Comparison of ENCODE assay signal across 29 mouse cellular contexts in the genomic region with DNA sequence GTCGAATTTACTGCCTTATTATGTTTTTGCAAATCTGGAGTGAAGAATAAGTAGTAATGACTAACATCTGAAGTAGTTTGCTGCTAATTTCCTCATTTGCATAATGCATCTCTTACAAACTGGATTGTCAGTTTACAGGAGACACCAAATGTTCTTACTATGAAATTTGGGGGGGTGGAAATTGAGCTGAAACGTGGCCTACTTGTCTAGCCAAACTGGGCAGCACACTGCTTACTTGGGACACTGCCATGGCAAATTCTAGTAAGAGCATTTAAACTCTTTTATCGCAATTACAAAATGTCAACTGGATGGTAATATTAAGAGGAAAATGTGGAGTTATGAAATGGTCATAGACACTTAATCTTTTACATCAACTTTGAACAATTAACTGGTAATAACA. TPM values are rescaled to one million over a fixed set of nuclear protein-coding genes. Genes with fewer than 3 reads are reported as not detected.
DNase-seq lines count a peak whose midpoint lies in the region; ATAC-seq and TF ChIP-seq lines count a peak whose summit lies in the region.
"Had no signal": no experiment of that assay in that cellular context is flagged by ENCODE, and none has a peak within 500 bp of the region (broad histone marks: within the 10 kb centered on the region; RNA-seq: fewer than 3 reads in every experiment).

No protein-coding gene starts in this region.

- TF ChIP-seq POLR2A in brain, embryonic 14.5 days (IDR thresholded peaks at IDR 0.05; ENCODE audit: borderline replicate concordance, extremely low read depth, insufficient read depth, insufficient read length, poor library complexity, severe bottlenecking): no peak

- H3K4me3 ChIP-seq in forebrain, embryonic 15.5 days: no peak overlapping the region
- no peak overlapping the region for H3K4me3 ChIP-seq in forebrain, embryonic 12.5 days (replicated peaks)
- no peak overlapping the region for H3K4me3 ChIP-seq in layer of hippocampus, adult 2 months
- H3K4me3 ChIP-seq in kidney, embryonic 14.5 days (ENCODE audit: low read length): no peak overlapping the region
- H3K4me3 ChIP-seq: embryonic facial prominence, embryonic 12.5 days; embryonic facial prominence, embryonic 15.5 days; hindbrain, embryonic 10.5 days; hindbrain, embryonic 13.5 days; intestine, embryonic 15.5 days had no signal

- peak; percentile 10 to 19 for DNase-seq in layer of hippocampus, adult 2 months (ENCODE audit: low spot score in 2 of 2)
- DNase-seq in layer of hippocampus, adult 8-10 months (ENCODE audit: low spot score in 2 of 2): no peak
- peak; percentile 59 for DNase-seq in brain, embryonic 14.5 days (ENCODE audit: low read depth)
- DNase-seq in telencephalon, adult 2 months (ENCODE audit: low read depth, low spot score): peak; percentile 4
- DNase-seq: adrenal gland, adult 2 months; adrenal gland, postnatal 14 days; cerebellum, adult 11 months; cerebellum, adult 2 months; cerebellum, adult 9-11 months; cerebellum, postnatal 25 days; gastrocnemius, postnatal 10 days; gastrocnemius, postnatal 36 days; heart, postnatal 36 days; kidney, adult 11 months had no signal

- H3K9me3 ChIP-seq in forebrain, embryonic 15.5 days: no peaks in the 10 kb centered on the region
- no peaks in the 10 kb centered on the region for H3K9me3 ChIP-seq in forebrain, embryonic 12.5 days
- H3K9me3 ChIP-seq in kidney, embryonic 14.5 days (ENCODE audit: control insufficient read depth, low read length): no peaks in the 10 kb centered on the region
- H3K9me3 ChIP-seq: embryonic facial prominence, embryonic 12.5 days; embryonic facial prominence, embryonic 15.5 days; hindbrain, embryonic 10.5 days; hindbrain, embryonic 13.5 days; intestine, embryonic 15.5 days had no signal

- no peak overlapping the region for H3K9ac ChIP-seq in forebrain, embryonic 15.5 days (replicated peaks)
- no peak overlapping the region for H3K9ac ChIP-seq in forebrain, embryonic 12.5 days
- H3K9ac ChIP-seq in kidney, embryonic 14.5 days (ENCODE audit: low read depth, low read length): no peak overlapping the region
- H3K9ac ChIP-seq: embryonic facial prominence, embryonic 12.5 days; embryonic facial prominence, embryonic 15.5 days; hindbrain, embryonic 13.5 days; intestine, embryonic 15.5 days had no signal

- H3K27ac ChIP-seq in forebrain, embryonic 15.5 days (replicated peaks): no peak overlapping the region
- H3K27ac ChIP-seq in forebrain, embryonic 12.5 days: no peak overlapping the region
- no peak overlapping the region for H3K27ac ChIP-seq in layer of hippocampus, adult 2 months
- no peak overlapping the region for H3K27ac ChIP-seq in kidney, embryonic 14.5 days (ENCODE audit: low read depth, low read length)
- H3K27ac ChIP-seq: embryonic facial prominence, embryonic 12.5 days; embryonic facial prominence, embryonic 15.5 days; hindbrain, embryonic 10.5 days; hindbrain, embryonic 13.5 days; intestine, embryonic 15.5 days had no signal

- no peaks in the 10 kb centered on the region for H3K27me3 ChIP-seq in forebrain, embryonic 15.5 days
- H3K27me3 ChIP-seq in forebrain, embryonic 12.5 days: no peaks in the 10 kb centered on the region
- H3K27me3 ChIP-seq in kidney, embryonic 14.5 days (ENCODE audit: control insufficient read depth, insufficient read depth, low read length): no peaks in the 10 kb centered on the region
- H3K27me3 ChIP-seq: embryonic facial prominence, embryonic 12.5 days; embryonic facial prominence, embryonic 15.5 days; hindbrain, embryonic 13.5 days; intestine, embryonic 15.5 days had no signal

- H3K4me2 ChIP-seq in forebrain, embryonic 15.5 days (replicated peaks): no peak overlapping the region
- no peak overlapping the region for H3K4me2 ChIP-seq in forebrain, embryonic 12.5 days
- H3K4me2 ChIP-seq in kidney, embryonic 14.5 days (replicated peaks; ENCODE audit: low read depth, low read length): no peak overlapping the region
- H3K4me2 ChIP-seq: embryonic facial prominence, embryonic 12.5 days; embryonic facial prominence, embryonic 15.5 days; heart, embryonic 11.5 days; hindbrain, embryonic 13.5 days; intestine, embryonic 15.5 days had no signal

- 52% methylated on average over 3 of the region's 3 CpGs for WGBS in forebrain, embryonic 15.5 days
- 81% methylated on average over 3 of the region's 3 CpGs for WGBS in forebrain, embryonic 12.5 days
- 87% methylated on average over 3 of the region's 3 CpGs for whole genome bisulfite sequencing in kidney, embryonic 14.5 days

- 0 out of 2 replicates have a peak, but pooled peaks have one; percentile 38 for ATAC-seq in forebrain, embryonic 15.5 days (replicated peaks)
- ATAC-seq in forebrain, embryonic 12.5 days (ENCODE audit: low FRiP score): no peak
- no peak for ATAC-seq in kidney, embryonic 14.5 days (ENCODE audit: low FRiP score, low TSS enrichment)
- ATAC-seq: CD4-positive, CD25-positive, alpha-beta regulatory T cell, adult 4 months; hindbrain, embryonic 16.5 days; intestine, embryonic 15.5 days had no signal

- TF ChIP-seq CTCF in layer of hippocampus, adult 2 months (conservative IDR thresholded peaks at IDR 0.05): no peak
- TF ChIP-seq CTCF in brain, embryonic 14.5 days (IDR thresholded peaks at IDR 0.05; ENCODE audit: borderline replicate concordance, extremely low read depth, insufficient read depth, insufficient read length): no peak

- no peaks in the 10 kb centered on the region for H3K36me3 ChIP-seq in forebrain, embryonic 15.5 days
- no peaks in the 10 kb centered on the region for H3K36me3 ChIP-seq in forebrain, embryonic 12.5 days (replicated peaks)
- no peaks in the 10 kb centered on the region for H3K36me3 ChIP-seq in kidney, embryonic 14.5 days (ENCODE audit: control insufficient read depth, insufficient read depth, low read length)
- H3K36me3 ChIP-seq: embryonic facial prominence, embryonic 12.5 days; embryonic facial prominence, embryonic 15.5 days; hindbrain, embryonic 10.5 days; hindbrain, embryonic 13.5 days; intestine, embryonic 15.5 days had no signal

- peaks cover 5% of the 10 kb centered on the region; the same call in 1 of the 2 replicates for H3K4me1 ChIP-seq in forebrain, embryonic 15.5 days
- H3K4me1 ChIP-seq in forebrain, embryonic 12.5 days: no peaks in the 10 kb centered on the region
- no peaks in the 10 kb centered on the region for H3K4me1 ChIP-seq in kidney, embryonic 14.5 days (ENCODE audit: control insufficient read depth, insufficient read depth, low read length)
- H3K4me1 ChIP-seq: embryonic facial prominence, embryonic 15.5 days; hindbrain, embryonic 10.5 days; hindbrain, embryonic 13.5 days; intestine, embryonic 15.5 days had no signal

RNA-seq across cellular contexts. Expression of a gene that starts 56.4 kb away (rescaled TPM):
- polyA plus RNA-seq in forebrain, embryonic 15.5 days (2015; fragmentation: Nextera tagmentation; extraction: Ambion mirVana): 23.8 and 25.0 TPM in 2 replicates
- 3.7 and 5.2 TPM in 2 replicates for polyA plus RNA-seq in forebrain, embryonic 12.5 days (2016; fragmentation: Nextera tagmentation; extraction: Ambion mirVana)
- 10 to 100 TPM; 18.2 to 21.1 TPM for total RNA-seq in layer of hippocampus, adult 2 months (2021)
- 10 to 100 TPM; 20.4 to 32.5 (median 24.7) TPM for total RNA-seq in layer of hippocampus, adult 8-10 months (2022)
- 8.5 and 15.3 TPM in 2 replicates for polyA plus RNA-seq in brain, embryonic 14.5 days (2012; rRNA removed)
- polyA plus RNA-seq in kidney, embryonic 14.5 days (2014; fragmentation: Nextera tagmentation; extraction: Ambion mirVana): 0.06 and 0.16 TPM in 2 replicates
- total RNA-seq: common myeloid progenitor, adult 5-6 weeks; granulocyte monocyte progenitor cell, adult 5-6 weeks; MEL had no signal
- polyA plus RNA-seq: C2C12; CD4-positive, CD25-positive, alpha-beta regulatory T cell, adult 4 months had no signal

Comparison
In these comparisons a context has a peak if more than half of its experiments do, and no peak if none do; other contexts are left out.
1. DNase-seq: peak in layer of hippocampus, adult 2 months (2 of 2), brain, embryonic 14.5 days (single experiment) and telencephalon, adult 2 months (single experiment); none in layer of hippocampus, adult 8-10 months (0 of 2).